Mouse (Mus musculus) spleen, adult 2 months (tissue): ENCODE results near the gene Nxf1. TPM values are rescaled to one million over a fixed set of nuclear protein-coding genes. Genes with fewer than 3 reads are reported as not detected.
A peak's percentile ranks its signal among the peaks of the same experiment; 100 is the strongest.

ENCODE experiments used
- DNase-seq, 2 experiments: peaks; one replicate each; pipeline versions ENCODE4 v3.0.0 to v3.0.0-alpha.2; 2012 to 2021; ENCODE audit warnings: low spot score in 2 of 2, low read depth in 1 of 2
- H3K27ac ChIP-seq: fragments of 200-500 bp; 2 replicates; pipeline ENCODE4 v1.5.1; 2012; ENCODE audit warnings: low read length, inconsistent platforms; ENCODE audit not compliant: insufficient read depth
- H3K27me3 ChIP-seq: fragments of 200-500 bp; 2 replicates; pipeline ENCODE4 v1.6.1; 2012; ENCODE audit warnings: mild to moderate bottlenecking, moderate library complexity, low read length, inconsistent platforms; ENCODE audit not compliant: control insufficient read depth, insufficient read depth
- H3K36me3 ChIP-seq: fragments of 200-500 bp; 2 replicates; pipeline ENCODE4 v1.6.1; 2012; ENCODE audit warnings: mild to moderate bottlenecking, low read length, inconsistent platforms; ENCODE audit not compliant: control insufficient read depth, insufficient read depth
- H3K4me1 ChIP-seq: fragments of 200-500 bp; 2 replicates; pipeline ENCODE4 v1.6.1; 2011; ENCODE audit warnings: inconsistent platforms; ENCODE audit not compliant: control insufficient read depth, insufficient read depth, insufficient read length
- H3K4me3 ChIP-seq: fragments of 200-500 bp; 2 replicates; pipeline ENCODE4 v1.5.1; 2011; ENCODE audit warnings: mild to moderate bottlenecking, inconsistent platforms; ENCODE audit not compliant: insufficient read depth, insufficient read length; ENCODE audit errors: extremely low read depth
- CTCF ChIP-seq: fragments of 200-500 bp; IDR thresholded peaks from 2 replicates; pipeline ENCODE4 v1.5.1; 2011; ENCODE audit warnings: mild to moderate bottlenecking, inconsistent platforms; ENCODE audit not compliant: insufficient read depth, insufficient read length, insufficient replicate concordance; ENCODE audit errors: extremely low read depth
- POLR2A ChIP-seq: fragments of 200-500 bp; IDR thresholded peaks from 2 replicates; pipeline ENCODE4 v1.6.1; 2011; ENCODE audit warnings: low read depth, low read length, inconsistent platforms
- WGBS: fragments of 180-500 bp; shearing (Covaris S2); methylation state at CpG from one replicate; pipeline ENCODE4 v1.1.7; 2018; 5-methylcytosine and 5-hydroxymethylcytosine counted together
- polyA plus RNA-seq: library from polyadenylated mRNA; depleted of rRNA; stranded (reverse); fragments of >200 nt; gene quantifications from 2 replicates; pipeline ENCODE4 v1.2.3, GENCODE M21; 2012; rRNA removed

The Nxf1 gene
- 80.2 and 104 TPM in 2 replicates for polyA plus RNA-seq

GRCm38 (mm10) chr19:8756635-8757387, at the start of gene Nxf1:
Nxf1 (plus strand) TSS chr19:8757073.
- Histone ChIP-seq H3K4me1 (peaks cover 12% of the 10 kb centered on the region; the same call in 1 of the 2 replicates), H3K4me3 (peak within 1 kb of the TSS; percentile 91), H3K27me3 (no peaks in the 10 kb centered on the region), H3K27ac (peak within 1 kb of the TSS; percentile 92), H3K36me3 (peaks cover 4% of the 10 kb centered on the region)
- peak; percentile 83 to 91 for DNase-seq
- under 1% methylated on average over 75 of the region's 75 CpGs for WGBS
- TF ChIP-seq CTCF, result no peak
- peak; percentile 95 for TF ChIP-seq POLR2A

- TF ChIP-seq CTCF, result no peak
- TF ChIP-seq POLR2A, result no peak
- H3K36me3 ChIP-seq, result peaks cover 38% of the 10 kb centered on the region
- WGBS, result 94% methylated on average over 8 of the region's 8 CpGs
Observed at GRCm38 (mm10) chr19:8708954-8709353, 47.9 kb upstream of the Nxf1 start.

GRCm38 (mm10) chr19:8710057-8710456, 46.8 kb upstream of the Nxf1 start:
- TF ChIP-seq POLR2A (no peak), CTCF (no peak)
- Histone ChIP-seq H3K36me3 (peaks cover 38% of the 10 kb centered on the region), H3K27me3 (no peaks in the 10 kb centered on the region), H3K27ac (no peak overlapping the region), H3K4me3 (no peak overlapping the region), H3K4me1 (peaks cover 6% of the 10 kb centered on the region; the same call in 1 of the 2 replicates)
- WGBS, result 91% methylated on average over 2 of the region's 2 CpGs
- no peak for DNase-seq

More at GRCm38 (mm10) chr19:8708954-8709353, 47.9 kb upstream of the Nxf1 start:
- DNase-seq, result no peak
- Histone ChIP-seq H3K4me1 (peaks cover 6% of the 10 kb centered on the region; the same call in 1 of the 2 replicates), H3K27me3 (no peaks in the 10 kb centered on the region), H3K27ac (no peak overlapping the region), H3K4me3 (no peak overlapping the region)

- Histone ChIP-seq H3K27me3 (no peaks in the 10 kb centered on the region), H3K36me3 (peaks cover 36% of the 10 kb centered on the region), H3K27ac (peak overlapping the region; percentile 71), H3K4me3 (peak overlapping the region; percentile 44), H3K4me1 (peaks cover 6% of the 10 kb centered on the region; the same call in 1 of the 2 replicates)
- WGBS, result 22% methylated on average over 4 of the region's 4 CpGs
- DNase-seq, result no peak
- TF ChIP-seq CTCF (no peak), POLR2A (no peak)
Observed at GRCm38 (mm10) chr19:8711506-8711905, 45.4 kb upstream of the Nxf1 start.

- DNase-seq, result peak; percentile 64 to 86
- TF ChIP-seq CTCF, result no peak
- TF ChIP-seq POLR2A, result no peak
- H3K27me3 ChIP-seq, result no peaks in the 10 kb centered on the region
- H3K4me1 ChIP-seq, result peaks cover 6% of the 10 kb centered on the region; the same call in 1 of the 2 replicates
- peak overlapping the region; percentile 89 for H3K27ac ChIP-seq
- H3K4me3 ChIP-seq, result peak overlapping the region; percentile 92
- WGBS, result 21% methylated on average over 10 of the region's 10 CpGs
- peaks cover 32% of the 10 kb centered on the region for H3K36me3 ChIP-seq
Observed at GRCm38 (mm10) chr19:8711949-8712869, 44.7 kb upstream of the Nxf1 start.

- H3K27ac ChIP-seq, result peak overlapping the region; percentile 89
- peak; percentile 44 to 73 for DNase-seq
- H3K4me1 ChIP-seq, result peaks cover 6% of the 10 kb centered on the region; the same call in 1 of the 2 replicates
- peaks cover 28% of the 10 kb centered on the region for H3K36me3 ChIP-seq
- under 1% methylated on average over 13 of the region's 13 CpGs for WGBS
- TF ChIP-seq CTCF (no peak), POLR2A (no peak)
- peak overlapping the region; percentile 92 for H3K4me3 ChIP-seq
- H3K27me3 ChIP-seq, result no peaks in the 10 kb centered on the region
Observed at GRCm38 (mm10) chr19:8712870-8713305, 44.0 kb upstream of the Nxf1 start.
